In genomic region chr4:132807771-132808641, GRCm38 (mm10) we compare ENCODE assay signal across 10 mouse cellular contexts. TPM values are rescaled to one million over a fixed set of nuclear protein-coding genes. Genes with fewer than 3 reads are reported as not detected.
DNase-seq lines count a peak whose midpoint lies in the region; ATAC-seq and TF ChIP-seq lines count a peak whose summit lies in the region.
"Had no signal": no experiment of that assay in that cellular context is flagged by ENCODE, and none has a peak within 500 bp of the region (broad histone marks: within the 10 kb centered on the region; RNA-seq: fewer than 3 reads in every experiment).

No protein-coding gene starts in this region.

- H3K4me2 ChIP-seq in heart, embryonic 14.5 days (ENCODE audit: low read length), result no peak overlapping the region
- no peak overlapping the region for H3K4me2 ChIP-seq in stomach, postnatal 0 days (replicated peaks; ENCODE audit: low read depth)
- H3K4me2 ChIP-seq: lung, embryonic 14.5 days had no signal

- no peaks in the 10 kb centered on the region for H3K36me3 ChIP-seq in heart, embryonic 14.5 days (ENCODE audit: control insufficient read depth, insufficient read depth, low read length)
- H3K36me3 ChIP-seq in stomach, postnatal 0 days (ENCODE audit: control insufficient read depth, insufficient read depth, low read length), result no peaks in the 10 kb centered on the region

- H3K9me3 ChIP-seq in heart, embryonic 14.5 days (ENCODE audit: control insufficient read depth, low read length), result peaks cover 4% of the 10 kb centered on the region; the same call in 1 of the 2 replicates
- no peaks in the 10 kb centered on the region for H3K9me3 ChIP-seq in stomach, postnatal 0 days (ENCODE audit: control insufficient read depth, low read length)

- peak; percentile 64 to 67 for DNase-seq in spleen, adult 18-20 months
- DNase-seq in spleen, adult 12 weeks (ENCODE audit: low spot score), result no peak
- peak; percentile 21 for DNase-seq in lung, postnatal 10 days
- no peak for DNase-seq in stomach, postnatal 0 days (ENCODE audit: low spot score)
- no peak for DNase-seq in layer of hippocampus, adult 8-10 months (ENCODE audit: low spot score in 2 of 2)
- no peak for DNase-seq in kidney, adult 18-20 months
- DNase-seq in gastrocnemius, adult 8-10 months (ENCODE audit: low spot score in 2 of 2), result no peak
- DNase-seq: kidney, postnatal 25 days; lung, embryonic 14.5 days had no signal

- no peak overlapping the region for H3K4me3 ChIP-seq in heart, embryonic 14.5 days (ENCODE audit: control insufficient read depth in 1 of 2, insufficient read depth in 1 of 2, low read depth in 1 of 2, low read length in 2 of 2)
- no peak overlapping the region for H3K4me3 ChIP-seq in stomach, postnatal 0 days (ENCODE audit: low read depth, low read length)

- no peaks in the 10 kb centered on the region for H3K27me3 ChIP-seq in heart, embryonic 14.5 days (ENCODE audit: control insufficient read depth, insufficient read depth, low read length)
- H3K27me3 ChIP-seq in stomach, postnatal 0 days (ENCODE audit: control insufficient read depth, insufficient read depth, low read length), result no peaks in the 10 kb centered on the region

- ATAC-seq in heart, embryonic 14.5 days (ENCODE audit: insufficient number of reproducible peaks, insufficient read depth, low FRiP score, low read depth), result peak; percentile 66
- ATAC-seq in stomach, postnatal 0 days (ENCODE audit: low FRiP score, low TSS enrichment), result peak; percentile 59; the same call in 1 of the 2 replicates

- no peak overlapping the region for H3K9ac ChIP-seq in heart, embryonic 14.5 days (ENCODE audit: low read length)
- H3K9ac ChIP-seq in stomach, postnatal 0 days (ENCODE audit: low read length), result no peak overlapping the region
- H3K9ac ChIP-seq: lung, embryonic 14.5 days had no signal

- peaks cover 8 to 15% of the 10 kb centered on the region in 2 experiments for H3K4me1 ChIP-seq in heart, embryonic 14.5 days (ENCODE audit: control insufficient read depth in 2 of 2, insufficient read depth in 2 of 2, low read length in 2 of 2)
- H3K4me1 ChIP-seq in stomach, postnatal 0 days (replicated peaks; ENCODE audit: control insufficient read depth, insufficient read depth), result no peaks in the 10 kb centered on the region

- WGBS in heart, embryonic 14.5 days, result 43% methylated on average over 5 of the region's 5 CpGs
- WGBS in stomach, postnatal 0 days, result 60% methylated on average over 5 of the region's 5 CpGs

- TF ChIP-seq EP300 in stomach, postnatal 0 days (optimal IDR thresholded peaks at IDR 0.05), result no peak

- peak overlapping the region; percentile 57; a peak in 3 of 4 replicates for H3K27ac ChIP-seq in heart, embryonic 14.5 days (replicated peaks in 1 of 2; ENCODE audit: control insufficient read depth in 1 of 2, insufficient read depth in 1 of 2, low read depth in 2 of 2, low read length in 2 of 2)
- 0 out of 2 replicates have a peak overlapping the region, but pooled peaks have one; percentile 24 for H3K27ac ChIP-seq in stomach, postnatal 0 days (replicated peaks)

- TF ChIP-seq CTCF in stomach, postnatal 0 days (IDR thresholded peaks at IDR 0.05; ENCODE audit: low read depth), result no peak

RNA-seq across cellular contexts. Expression of gene Themis2, which starts 11.8 kb away (rescaled TPM):
- polyA plus RNA-seq in heart, embryonic 14.5 days (2014; fragmentation: Nextera tagmentation; extraction: Ambion mirVana), result 1.2 and 1.7 TPM in 2 replicates
- 0.72 and 0.79 TPM in 2 replicates for polyA plus RNA-seq in stomach, postnatal 0 days (2015; fragmentation: Nextera tagmentation; extraction: Ambion mirVana)
- 1 to 10 TPM in 2 of 4 experiments, under 1 TPM in 2; 0.62 to 3.9 (median 1.6) TPM for total RNA-seq in layer of hippocampus, adult 8-10 months (2022)
- under 1 TPM; 0.41 to 0.58 (median 0.50) TPM for total RNA-seq in gastrocnemius, adult 8-10 months (2022)

RNA-seq across cellular contexts. Expression of gene Ppp1r8, which starts 35.0 kb away (rescaled TPM):
- 31.9 and 33.1 TPM in 2 replicates for polyA plus RNA-seq in heart, embryonic 14.5 days (2014; fragmentation: Nextera tagmentation; extraction: Ambion mirVana)
- 18.7 and 18.9 TPM in 2 replicates for polyA plus RNA-seq in stomach, postnatal 0 days (2015; fragmentation: Nextera tagmentation; extraction: Ambion mirVana)
- 10 to 100 TPM; 37.9 to 43.2 (median 40.3) TPM for total RNA-seq in layer of hippocampus, adult 8-10 months (2022)
- total RNA-seq in gastrocnemius, adult 8-10 months (2022), result 10 to 100 TPM; 11.9 to 16.5 (median 12.9) TPM

RNA-seq across cellular contexts. Expression of gene Rpa2, which starts 39.9 kb away (rescaled TPM):
- polyA plus RNA-seq in heart, embryonic 14.5 days (2014; fragmentation: Nextera tagmentation; extraction: Ambion mirVana), result 74.3 and 78.8 TPM in 2 replicates
- polyA plus RNA-seq in stomach, postnatal 0 days (2015; fragmentation: Nextera tagmentation; extraction: Ambion mirVana), result 29.8 and 32.1 TPM in 2 replicates
- 10 to 100 TPM; 13.3 to 15.7 (median 15.1) TPM for total RNA-seq in layer of hippocampus, adult 8-10 months (2022)
- 10 to 100 TPM; 15.3 to 18.7 (median 17.6) TPM for total RNA-seq in gastrocnemius, adult 8-10 months (2022)

RNA-seq across cellular contexts. Expression of gene Smpdl3b, which starts 51.0 kb away (rescaled TPM):
- 4.4 TPM in 2 replicates for polyA plus RNA-seq in heart, embryonic 14.5 days (2014; fragmentation: Nextera tagmentation; extraction: Ambion mirVana)
- polyA plus RNA-seq in stomach, postnatal 0 days (2015; fragmentation: Nextera tagmentation; extraction: Ambion mirVana), result 4.6 and 5.2 TPM in 2 replicates
- 1 to 10 TPM; 3.4 to 4.6 (median 4.0) TPM for total RNA-seq in layer of hippocampus, adult 8-10 months (2022)
- total RNA-seq in gastrocnemius, adult 8-10 months (2022), result 1 to 10 TPM in 2 of 4 experiments, under 1 TPM in 1, not detected in 1; 0.56 to 1.5 (median 1.0) TPM

Comparison
In these comparisons a context has a peak if more than half of its experiments do, and no peak if none do; other contexts are left out.
1. DNase-seq: peak in spleen, adult 18-20 months (2 of 2) and lung, postnatal 10 days (single experiment); none in spleen, adult 12 weeks (single experiment), stomach, postnatal 0 days (single experiment), layer of hippocampus, adult 8-10 months (0 of 2), kidney, adult 18-20 months (single experiment) and gastrocnemius, adult 8-10 months (0 of 2).